8 mouse cellular contexts compared by ENCODE assay signal in the genomic region with DNA sequence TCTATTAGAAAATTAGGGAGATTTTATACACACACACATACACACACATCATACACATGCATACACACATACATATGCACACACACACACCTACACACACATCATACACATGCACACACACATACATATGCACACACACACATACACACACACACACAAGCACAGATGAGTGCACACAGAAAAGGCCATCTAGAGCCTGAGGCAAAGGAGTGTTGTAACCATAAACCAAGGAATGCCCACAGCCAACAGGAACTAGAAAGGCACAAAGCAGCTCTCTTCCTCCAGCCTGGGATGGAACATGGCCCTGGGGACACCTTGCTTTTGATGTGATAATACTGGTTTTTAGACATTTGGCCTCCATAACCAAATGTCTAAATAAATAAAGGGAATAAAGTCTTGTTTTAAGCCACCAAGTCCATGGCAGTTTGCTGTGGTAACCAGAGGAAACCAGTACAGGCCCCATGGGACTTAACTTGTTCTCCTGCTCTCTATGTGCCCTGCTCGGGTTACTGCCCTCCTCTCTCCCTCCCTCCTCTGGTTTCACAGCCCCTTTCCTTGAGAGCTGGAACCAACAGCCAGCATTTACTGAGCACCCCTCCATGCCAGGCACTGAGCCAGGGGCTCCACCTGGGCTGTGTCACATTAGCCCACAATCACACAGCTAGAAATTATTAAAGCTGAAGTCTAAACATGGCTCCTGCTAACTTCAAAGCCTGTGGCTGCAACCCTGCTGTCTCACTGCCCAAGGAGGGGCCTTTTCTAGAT. TPM values are rescaled to one million over a fixed set of nuclear protein-coding genes. Genes with fewer than 3 reads are reported as not detected.
DNase-seq lines count a peak whose midpoint lies in the region; ATAC-seq and TF ChIP-seq lines count a peak whose summit lies in the region.

No protein-coding gene starts in this region.

- no peaks in the 10 kb centered on the region for H3K36me3 ChIP-seq in forebrain, embryonic 16.5 days (ENCODE audit: control insufficient read depth, insufficient read depth)
- no peaks in the 10 kb centered on the region for H3K36me3 ChIP-seq in intestine, embryonic 15.5 days
- no peaks in the 10 kb centered on the region for H3K36me3 ChIP-seq in thymus, adult 2 months (ENCODE audit: control insufficient read depth, insufficient read depth, low read length)

- H3K27me3 ChIP-seq in forebrain, embryonic 16.5 days (replicated peaks; ENCODE audit: control insufficient read depth, insufficient read depth, low read length): no peaks in the 10 kb centered on the region
- H3K27me3 ChIP-seq in intestine, embryonic 15.5 days (replicated peaks): no peaks in the 10 kb centered on the region
- no peaks in the 10 kb centered on the region for H3K27me3 ChIP-seq in thymus, adult 2 months (ENCODE audit: control insufficient read depth, insufficient read depth, low read length)

- H3K4me3 ChIP-seq in forebrain, embryonic 16.5 days (replicated peaks; ENCODE audit: low read length): no peak overlapping the region
- no peak overlapping the region for H3K4me3 ChIP-seq in intestine, embryonic 15.5 days (replicated peaks)
- H3K4me3 ChIP-seq in thymus, adult 2 months (ENCODE audit: control insufficient read depth, insufficient read depth, low read length): no peak overlapping the region

- TF ChIP-seq POLR2A in thymus, adult 2 months (IDR thresholded peaks at IDR 0.05; ENCODE audit: control insufficient read depth, extremely low read depth, insufficient read depth, low read length, poor library complexity): no peak

- no peaks in the 10 kb centered on the region for H3K9me3 ChIP-seq in forebrain, embryonic 16.5 days (ENCODE audit: control insufficient read depth, low read length)
- H3K9me3 ChIP-seq in intestine, embryonic 15.5 days: no peaks in the 10 kb centered on the region

- ATAC-seq in forebrain, embryonic 16.5 days: peak; percentile 58; the same call in 1 of the 2 replicates
- peak; percentile 41 for ATAC-seq in intestine, embryonic 15.5 days

- 5% methylated on average over 1 of the region's 1 CpGs for WGBS in forebrain, embryonic 16.5 days
- WGBS in intestine, embryonic 15.5 days: 26% methylated on average over 1 of the region's 1 CpGs
- WGBS in thymus, adult 2 months: 62% methylated on average over 1 of the region's 1 CpGs

- intact Hi-C loops in gastrocnemius, postnatal 36 days (cut with DNase I): no loop called here
- intact Hi-C loops in left cerebral cortex, postnatal 25 days (cut with DNase I): loop anchor here (5.0 kb wide), 1 partner anchor 60 kb away; no protein-coding TSS in a partner anchor

- DNase-seq in gastrocnemius, adult 8-10 months (ENCODE audit: low spot score in 2 of 2): peak; percentile 10 to 33
- no peak for DNase-seq in gastrocnemius, postnatal 36 days
- DNase-seq in MN1 (ENCODE audit: low spot score): peak; percentile 38
- DNase-seq in lung, postnatal 25 days (ENCODE audit: low spot score): peak; percentile 50
- no peak for DNase-seq in thymus, adult 2 months
- no peak for DNase-seq in left cerebral cortex, postnatal 25 days (ENCODE audit: low spot score in 2 of 2)

- no peak overlapping the region for H3K9ac ChIP-seq in forebrain, embryonic 16.5 days (replicated peaks; ENCODE audit: low read depth, low read length)
- no peak overlapping the region for H3K9ac ChIP-seq in intestine, embryonic 15.5 days

- H3K4me2 ChIP-seq in forebrain, embryonic 16.5 days (ENCODE audit: low read length): no peak overlapping the region
- H3K4me2 ChIP-seq in intestine, embryonic 15.5 days (replicated peaks): no peak overlapping the region

- H3K4me1 ChIP-seq in forebrain, embryonic 16.5 days (replicated peaks; ENCODE audit: control insufficient read depth, insufficient read depth, low read length): no peaks in the 10 kb centered on the region
- H3K4me1 ChIP-seq in intestine, embryonic 15.5 days (replicated peaks): peaks cover 19% of the 10 kb centered on the region; the same call in 1 of the 2 replicates
- H3K4me1 ChIP-seq in thymus, adult 2 months (replicated peaks; ENCODE audit: control insufficient read depth, insufficient read depth, low read length): 0 out of 2 replicates have a peak, but pooled peaks cover 3% of the 10 kb centered on the region

- H3K27ac ChIP-seq in forebrain, embryonic 16.5 days (ENCODE audit: low read length): no peak overlapping the region
- H3K27ac ChIP-seq in intestine, embryonic 15.5 days: no peak overlapping the region
- H3K27ac ChIP-seq in thymus, adult 2 months (ENCODE audit: control insufficient read depth, insufficient read depth, low read length): no peak overlapping the region

- no peak for TF ChIP-seq CTCF in thymus, adult 2 months (IDR thresholded peaks at IDR 0.05; ENCODE audit: borderline replicate concordance, control insufficient read depth, extremely low read depth, insufficient read depth, low read length, poor library complexity)

RNA-seq across cellular contexts. Expression of a gene that starts 46.3 kb away (rescaled TPM):
- 100 to 1,000 TPM; 442 to 503 (median 471) TPM for total RNA-seq in gastrocnemius, adult 8-10 months (2022)
- 100 to 1,000 TPM; 376 to 428 TPM for total RNA-seq in gastrocnemius, postnatal 36 days (2021)
- polyA plus RNA-seq in forebrain, embryonic 16.5 days (2015; fragmentation: Nextera tagmentation; extraction: Ambion mirVana): 216 and 217 TPM in 2 replicates
- 200 and 237 TPM in 2 replicates for polyA plus RNA-seq in intestine, embryonic 15.5 days (2015; fragmentation: Nextera tagmentation; extraction: Ambion mirVana)
- 24.5 and 26.4 TPM in 2 replicates for polyA plus RNA-seq in thymus, adult 2 months (2012; rRNA removed)
- total RNA-seq in left cerebral cortex, postnatal 25 days (2021): 100 to 1,000 TPM; 384 to 386 TPM

Comparison
In these comparisons a context has a peak if more than half of its experiments do, and no peak if none do; other contexts are left out.
1. DNase-seq: peak in gastrocnemius, adult 8-10 months (2 of 2), MN1 (single experiment) and lung, postnatal 25 days (single experiment); none in gastrocnemius, postnatal 36 days (0 of 2), thymus, adult 2 months (single experiment) and left cerebral cortex, postnatal 25 days (0 of 2).